Mouse (Mus musculus) thymus, postnatal 0 days (tissue): ENCODE data around the gene Postn. TPM values are rescaled to one million over a fixed set of nuclear protein-coding genes. Genes with fewer than 3 reads are reported as not detected.

Experiments
- DNase-seq: peaks from one replicate; pipeline ENCODE4 v3.0.0-alpha.2; 2015; ENCODE audit warnings: low spot score
- polyA plus RNA-seq: library from polyadenylated mRNA; unstranded; fragments of >200 nt; fragmentation: Nextera tagmentation; extraction: Ambion mirVana; gene quantifications from 2 replicates; pipeline ENCODE4 v1.2.1, GENCODE M21; 2015

Postn gene
- polyA plus RNA-seq, 1 experiment from 2014 or later: 55.3 TPM

DNA sequence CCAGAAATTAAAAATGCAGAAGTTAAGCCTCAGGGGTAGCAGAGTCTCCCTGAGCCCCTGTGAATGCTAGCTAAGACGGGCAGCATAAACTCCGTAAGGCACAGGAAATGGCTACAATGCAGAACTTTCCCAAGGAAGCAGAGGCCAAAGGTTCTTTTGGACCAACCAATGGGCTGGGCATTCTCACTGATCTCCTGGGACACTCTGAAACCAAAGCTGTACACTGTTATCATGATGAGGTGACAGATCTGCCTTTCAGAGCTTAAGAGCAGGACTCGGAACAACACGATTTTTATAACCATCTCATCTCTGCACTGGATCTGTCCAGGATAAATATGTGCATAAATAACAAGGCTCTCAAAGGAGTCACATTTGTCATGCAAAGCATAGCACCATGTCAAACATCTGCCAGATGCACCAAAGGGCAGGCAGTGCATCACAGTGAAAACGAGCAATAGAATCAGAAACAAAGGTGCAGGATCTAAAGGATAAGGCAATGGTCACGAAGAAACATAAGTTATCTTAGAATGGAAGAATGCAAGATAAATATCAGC is 57.0 kb downstream of the Postn start:
- no peak for DNase-seq

- DNase-seq: no peak
Observed at GRCm38 (mm10) chr3:54420189-54420928, 59.5 kb downstream of the Postn start.

DNA sequence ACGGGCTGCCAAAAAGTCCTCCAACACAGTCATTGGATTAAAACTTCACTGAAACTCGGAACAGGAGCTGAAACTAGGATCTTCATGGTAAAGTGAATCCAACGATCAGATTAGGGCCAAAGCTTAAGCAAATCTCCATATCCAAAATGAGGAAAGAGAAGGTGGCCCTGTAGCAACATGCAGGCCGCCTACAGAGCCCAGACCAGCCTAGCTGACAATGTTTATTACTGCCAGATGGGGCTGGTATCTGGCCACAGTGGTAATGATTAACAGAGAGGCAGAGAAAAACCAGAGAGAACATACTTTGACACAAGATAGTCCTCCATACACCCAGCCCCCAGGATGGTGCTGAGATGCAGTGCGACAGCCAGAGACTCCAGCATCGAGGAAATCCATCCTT is 60.1 kb downstream of the Postn start:
- DNase-seq: no peak

DNA sequence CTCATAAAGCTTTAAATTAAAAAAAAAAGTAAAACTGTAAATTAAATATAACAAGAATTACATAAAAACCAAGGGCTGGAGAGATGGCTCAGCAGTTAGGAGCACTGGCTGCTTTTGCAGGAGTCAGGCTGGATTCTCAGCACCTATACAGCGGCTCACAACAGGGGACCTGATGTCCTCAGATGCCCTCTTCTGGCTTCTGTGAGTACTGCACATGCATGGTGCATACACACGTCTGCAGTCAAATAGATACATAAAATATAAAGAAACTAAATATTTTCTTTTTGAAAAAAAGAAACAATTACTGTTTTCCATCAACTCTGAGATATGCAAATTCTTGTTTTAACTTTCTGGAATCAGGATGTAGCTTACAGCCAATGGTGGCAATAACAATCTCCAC is 60.8 kb downstream of the Postn start:
- DNase-seq: no peak

GRCm38 (mm10) chr3:54424146-54424545 is 63.2 kb downstream of the Postn start:
- no peak for DNase-seq

GRCm38 (mm10) chr3:54431663-54432062 is 70.8 kb downstream of the Postn start:
- no peak for DNase-seq

- DNase-seq: no peak
Observed at GRCm38 (mm10) chr3:54432167-54432566, 71.3 kb downstream of the Postn start.

DNA sequence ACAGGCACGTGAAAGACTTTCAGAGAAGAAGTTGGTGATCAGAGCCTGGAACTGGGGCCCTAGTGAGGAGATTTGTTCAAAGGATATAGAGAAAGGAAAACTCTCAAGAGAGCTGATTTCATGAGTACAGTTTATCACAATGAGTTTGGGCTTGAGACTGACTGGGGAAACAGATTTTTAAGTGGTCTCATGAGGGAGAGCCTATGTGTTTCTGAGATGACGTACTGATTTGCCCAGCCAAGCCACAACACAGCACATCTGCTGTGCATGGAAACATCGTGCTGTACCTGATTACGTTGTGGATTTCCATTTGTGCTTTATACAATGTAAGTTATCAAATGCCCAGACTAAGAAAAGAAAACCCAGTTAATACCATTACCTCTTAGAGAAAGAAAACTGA is 71.7 kb downstream of the Postn start:
- no peak for DNase-seq

GRCm38 (mm10) chr3:54434571-54434970 is 73.7 kb downstream of the Postn start:
- no peak for DNase-seq

DNA sequence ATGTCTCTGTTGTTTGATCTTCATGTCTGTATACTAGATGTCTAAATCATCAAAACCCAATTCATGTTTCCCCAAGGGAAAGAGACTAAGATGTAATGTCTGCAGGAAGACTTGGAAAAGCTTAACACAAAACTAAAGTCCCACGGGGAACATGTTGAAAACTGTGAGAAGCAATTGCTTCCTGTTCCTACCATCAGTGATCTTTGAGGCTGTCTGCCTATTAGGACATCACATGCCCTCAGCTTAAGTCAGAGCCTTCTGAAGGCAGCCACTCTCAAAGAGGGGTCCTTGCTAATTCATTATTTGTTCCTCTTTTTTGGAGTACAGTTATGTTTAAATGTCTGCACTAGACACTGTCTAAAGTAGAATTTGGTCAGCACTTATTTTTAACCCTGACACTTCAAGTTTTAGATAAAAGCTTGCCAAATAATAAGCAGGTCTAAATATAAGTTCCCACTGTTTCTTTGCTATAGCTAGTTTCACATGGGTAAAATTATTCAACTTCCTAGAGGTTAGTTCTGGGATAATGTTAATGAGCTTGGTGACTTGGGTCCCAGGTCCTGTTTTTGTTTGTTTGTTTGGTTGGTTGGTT is 75.6 kb downstream of the Postn start:
- no peak for DNase-seq

Other genes starting within 250 kb of the Postn start
- gene Trpc4, start 205.1 kb upstream of the Postn start, polyA plus RNA-seq: 0.21 and 0.22 TPM in 2 replicates